ENCODE assay signal across 27 mouse cellular contexts in the genomic region with DNA sequence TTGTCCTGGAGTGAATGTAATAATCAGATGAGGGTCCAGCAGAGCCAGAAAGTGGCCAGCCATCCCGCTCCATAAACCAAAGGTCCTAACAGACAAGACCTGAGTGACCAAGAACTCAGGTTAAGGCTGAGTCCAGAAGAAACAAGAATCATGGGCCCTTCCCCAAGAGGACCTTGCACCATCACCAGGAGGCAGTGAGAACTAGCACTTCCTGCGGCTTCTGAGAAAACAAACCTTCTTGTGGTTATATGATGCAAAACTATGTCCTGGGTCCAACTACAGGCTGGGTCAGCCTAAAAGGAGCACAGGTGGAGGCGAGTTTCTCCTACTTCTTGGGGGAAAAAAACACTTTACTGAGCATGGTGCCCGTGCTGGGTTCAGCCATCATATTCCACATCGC. TPM values are rescaled to one million over a fixed set of nuclear protein-coding genes. Genes with fewer than 3 reads are reported as not detected.
DNase-seq lines count a peak whose midpoint lies in the region; ATAC-seq and TF ChIP-seq lines count a peak whose summit lies in the region.
"Had no signal": no experiment of that assay in that cellular context is flagged by ENCODE, and none has a peak within 500 bp of the region (broad histone marks: within the 10 kb centered on the region; RNA-seq: fewer than 3 reads in every experiment).

No protein-coding gene starts in this region.

- intact Hi-C loops in heart, postnatal 25 days (cut with DNase I) = no loop called here

- dilution Hi-C loops in CH12.LX (cut with MboI; ENCODE audit: extremely low pct_ligation_motif_present, extremely low pct_unique_long_range_greater_than_20kb, low sequenced_read_pairs) = no loop called here

- H3K79me2 ChIP-seq in CH12.LX (replicated peaks; ENCODE audit: control insufficient read depth, extremely low read depth, insufficient read depth, poor library complexity, severe bottlenecking) = no peaks in the 10 kb centered on the region

- no peaks in the 10 kb centered on the region for H3K36me3 ChIP-seq in CH12.LX (replicated peaks in 1 of 2; ENCODE audit: control insufficient read depth in 1 of 2, insufficient read depth in 1 of 2, low read length in 1 of 2)
- H3K36me3 ChIP-seq in forebrain, embryonic 11.5 days (ENCODE audit: control insufficient read depth, insufficient read depth, low read length) = no peaks in the 10 kb centered on the region
- H3K36me3 ChIP-seq: embryonic facial prominence, embryonic 13.5 days; G1E; heart, embryonic 10.5 days; heart, embryonic 13.5 days had no signal

- TF ChIP-seq RAD21 in CH12.LX (IDR thresholded peaks at IDR 0.05; ENCODE audit: low read depth, low read length) = no peak; the same call in 1 of the 2 replicates

- TF ChIP-seq EP300 in CH12.LX (IDR thresholded peaks at IDR 0.05; ENCODE audit: low read length) = no peak

- no peak overlapping the region for H3K4me3 ChIP-seq in CH12.LX (replicated peaks in 1 of 3; ENCODE audit: low read depth in 2 of 3, low read length in 2 of 3, poor library complexity in 1 of 3)
- H3K4me3 ChIP-seq in forebrain, embryonic 11.5 days (ENCODE audit: low read depth, low read length) = no peak overlapping the region
- H3K4me3 ChIP-seq: embryonic facial prominence, embryonic 10.5 days; embryonic facial prominence, embryonic 13.5 days; erythroblast, embryonic 14.5 days; forebrain, embryonic 13.5 days; gastrocnemius, adult 2 months; heart, adult 2 months; heart, embryonic 10.5 days; heart, embryonic 13.5 days; hindbrain, embryonic 12.5 days; hindbrain, embryonic 15.5 days had no signal

- H3K27ac ChIP-seq in CH12.LX (ENCODE audit: insufficient read depth, low read depth) = no peak overlapping the region
- H3K27ac ChIP-seq in forebrain, embryonic 11.5 days (ENCODE audit: low read depth, low read length) = no peak overlapping the region
- H3K27ac ChIP-seq: embryonic facial prominence, embryonic 10.5 days; embryonic facial prominence, embryonic 13.5 days; forebrain, embryonic 13.5 days; gastrocnemius, adult 2 months; heart, adult 2 months; heart, embryonic 10.5 days; heart, embryonic 13.5 days; hindbrain, embryonic 12.5 days; hindbrain, embryonic 15.5 days had no signal

- H3K4me2 ChIP-seq in CH12.LX (ENCODE audit: insufficient read depth, low read depth, poor library complexity, severe bottlenecking) = 0 out of 2 replicates have a peak overlapping the region, but pooled peaks have one; percentile 5
- H3K4me2 ChIP-seq in forebrain, embryonic 11.5 days (ENCODE audit: low read depth, low read length, severe bottlenecking) = no peak overlapping the region
- H3K4me2 ChIP-seq: embryonic facial prominence, embryonic 13.5 days; forebrain, embryonic 13.5 days; heart, embryonic 13.5 days; hindbrain, embryonic 12.5 days; hindbrain, embryonic 15.5 days had no signal

- 0 out of 4 replicates have a peak, but pooled peaks of 1 of the 2 experiments have one; percentile 8 for TF ChIP-seq CTCF in CH12.LX (conservative IDR thresholded peaks at IDR 0.05 in 1 of 2, IDR thresholded peaks at IDR 0.05 in 1 of 2; ENCODE audit: low read depth in 2 of 2, low read length in 2 of 2)

- WGBS in forebrain, embryonic 11.5 days = 91% methylated on average over 5 of the region's 5 CpGs

- no peak for TF ChIP-seq POLR2A in CH12.LX (IDR thresholded peaks at IDR 0.05; ENCODE audit: low read depth, low read length)

- no peak overlapping the region for H3K9ac ChIP-seq in CH12.LX (ENCODE audit: insufficient read depth, low read depth)
- H3K9ac ChIP-seq in forebrain, embryonic 11.5 days (ENCODE audit: low read length) = no peak overlapping the region
- H3K9ac ChIP-seq: embryonic facial prominence, embryonic 13.5 days; forebrain, embryonic 13.5 days; heart, embryonic 13.5 days; hindbrain, embryonic 12.5 days; hindbrain, embryonic 15.5 days had no signal

- in situ Hi-C loops in CH12.LX (cut with MboI; ENCODE audit: low pct_ligation_motif_present, low pct_unique_long_range_greater_than_20kb, low sequenced_read_pairs) = no loop called here

- DNase-seq in heart, adult 11 months = peak; percentile 60
- no peak for DNase-seq in heart, postnatal 25 days (ENCODE audit: low spot score)
- no peak for DNase-seq in CH12.LX (ENCODE audit: extremely low read depth)
- DNase-seq in forebrain, embryonic 11.5 days (ENCODE audit: low spot score) = no peak
- DNase-seq in kidney, postnatal 10 days = no peak
- DNase-seq: adrenal gland, adult 2 months; adrenal gland, postnatal 14 days; cerebellum, adult 11-12 months; cerebellum, adult 8-10 months; cerebellum, postnatal 10 days; cerebellum, postnatal 36 days; embryo, embryonic 11 days; gastrocnemius, adult 2 months; gastrocnemius, postnatal 14 days; heart, adult 2 months; heart, postnatal 14 days had no signal

- no peaks in the 10 kb centered on the region for H3K9me3 ChIP-seq in CH12.LX (replicated peaks; ENCODE audit: low read length)
- H3K9me3 ChIP-seq in forebrain, embryonic 11.5 days (ENCODE audit: control insufficient read depth, low read length) = no peaks in the 10 kb centered on the region
- H3K9me3 ChIP-seq: embryonic facial prominence, embryonic 10.5 days; embryonic facial prominence, embryonic 13.5 days; forebrain, embryonic 13.5 days; G1E; heart, embryonic 10.5 days; heart, embryonic 13.5 days; hindbrain, embryonic 12.5 days; hindbrain, embryonic 15.5 days had no signal

- ATAC-seq in megakaryocyte, adult 5-6 weeks (ENCODE audit: poor library complexity, severe bottlenecking) = peak; percentile 90
- ATAC-seq in forebrain, embryonic 11.5 days (replicated peaks; ENCODE audit: low FRiP score) = no peak
- ATAC-seq: forebrain, embryonic 13.5 days; forebrain, embryonic 16.5 days had no signal

- peaks cover 22 to 48% of the 10 kb centered on the region in 2 experiments for H3K4me1 ChIP-seq in CH12.LX (ENCODE audit: control insufficient read depth in 1 of 2, insufficient read depth in 2 of 2)
- no peaks in the 10 kb centered on the region for H3K4me1 ChIP-seq in forebrain, embryonic 11.5 days (replicated peaks; ENCODE audit: control insufficient read depth, insufficient read depth, low read length)
- H3K4me1 ChIP-seq: embryonic facial prominence, embryonic 10.5 days; embryonic facial prominence, embryonic 13.5 days; heart, embryonic 10.5 days; heart, embryonic 13.5 days; hindbrain, embryonic 12.5 days had no signal

- no peaks in the 10 kb centered on the region for H3K27me3 ChIP-seq in CH12.LX (replicated peaks)
- H3K27me3 ChIP-seq in forebrain, embryonic 11.5 days (ENCODE audit: control insufficient read depth, insufficient read depth, low read length) = no peaks in the 10 kb centered on the region
- H3K27me3 ChIP-seq: embryonic facial prominence, embryonic 13.5 days; forebrain, embryonic 13.5 days; heart, embryonic 13.5 days; hindbrain, embryonic 12.5 days; hindbrain, embryonic 15.5 days had no signal

TF ChIP-seq in CH12.LX, 34 proteins besides CTCF, POLR2A, EP300 and RAD21:
- no peak for TF ChIP-seq JUN (IDR thresholded peaks at IDR 0.05; ENCODE audit: insufficient read depth, low read depth, low read length)
- no peak for TF ChIP-seq HCFC1 (IDR thresholded peaks at IDR 0.05; ENCODE audit: low read depth, low read length)
- TF ChIP-seq KAT2A (IDR thresholded peaks at IDR 0.05; ENCODE audit: insufficient replicate concordance, low read length) = no peak
- TF ChIP-seq IRF4 (IDR thresholded peaks at IDR 0.05; ENCODE audit: low read depth, low read length) = no peak

RNA-seq across cellular contexts. Expression of gene Map3k9, which starts 16.6 kb away (rescaled TPM):
- under 1 TPM; 0.25 to 0.29 TPM for total RNA-seq in heart, postnatal 25 days (2021)
- 0.34 and 0.38 TPM in 2 replicates for total RNA-seq in CH12.LX (2012; rRNA removed)
- total RNA-seq in CH12.LX (2014; rRNA removed) = not detected in 2 replicates
- 0.10 and 0.13 TPM in 2 replicates for polyA plus RNA-seq in CH12.LX (2012; ENCODE audit: insufficient read length, low read depth)
- total RNA-seq in megakaryocyte, adult 5-6 weeks (2015) = 4.6 TPM in 2 replicates
- total RNA-seq in megakaryocyte, adult 5-6 weeks (2017) = 6.3 and 11.0 TPM in 2 replicates
- polyA plus RNA-seq in forebrain, embryonic 11.5 days (2014; fragmentation: Nextera tagmentation; extraction: Ambion mirVana) = 3.0 and 3.9 TPM in 2 replicates
- polyA plus RNA-seq: erythroblast, embryonic 14.5 days; G1E had no signal

Comparison
In these comparisons a context has a peak if more than half of its experiments do, and no peak if none do; other contexts are left out.
1. RNA of gene Map3k9, which starts 16.6 kb away (total RNA-seq): 4.6 to 11.0 TPM in megakaryocyte, adult 5-6 weeks; 0.34 to 0.38 TPM in CH12.LX and 0.25 to 0.29 TPM in heart, postnatal 25 days; every median in the first group is over 4 times any median in the second.